In genomic region chr4:121003611-121004091, GRCm38 (mm10) we compare ENCODE assay signal across 9 mouse cellular contexts. TPM values are rescaled to one million over a fixed set of nuclear protein-coding genes. Genes with fewer than 3 reads are reported as not detected.
DNase-seq lines count a peak whose midpoint lies in the region; ATAC-seq and TF ChIP-seq lines count a peak whose summit lies in the region.
"Had no signal": no experiment of that assay in that cellular context is flagged by ENCODE, and none has a peak within 500 bp of the region (broad histone marks: within the 10 kb centered on the region; RNA-seq: fewer than 3 reads in every experiment).

No protein-coding gene starts in this region.

- peak overlapping the region; percentile 68 for H3K27ac ChIP-seq in heart, embryonic 16.5 days (ENCODE audit: low read length)
- H3K27ac ChIP-seq in heart, embryonic 10.5 days = no peak overlapping the region
- peak overlapping the region; percentile 53 for H3K27ac ChIP-seq in hindbrain, embryonic 10.5 days
- H3K27ac ChIP-seq in midbrain, embryonic 11.5 days (ENCODE audit: low read depth, low read length) = peak overlapping the region; percentile 68
- no peak overlapping the region for H3K27ac ChIP-seq in thymus, adult 2 months (ENCODE audit: control insufficient read depth, insufficient read depth, low read length)

- H3K36me3 ChIP-seq in heart, embryonic 16.5 days (ENCODE audit: control insufficient read depth, insufficient read depth) = no peaks in the 10 kb centered on the region
- no peaks in the 10 kb centered on the region for H3K36me3 ChIP-seq in heart, embryonic 10.5 days
- no peaks in the 10 kb centered on the region for H3K36me3 ChIP-seq in hindbrain, embryonic 10.5 days
- H3K36me3 ChIP-seq in midbrain, embryonic 11.5 days (ENCODE audit: control insufficient read depth, insufficient read depth, low read length) = no peaks in the 10 kb centered on the region
- H3K36me3 ChIP-seq in thymus, adult 2 months (ENCODE audit: control insufficient read depth, insufficient read depth, low read length) = no peaks in the 10 kb centered on the region

- DNase-seq in heart, embryonic 10.5 days (ENCODE audit: low spot score) = no peak
- peak; percentile 91 for DNase-seq in brain, embryonic 14.5 days (ENCODE audit: low read depth)
- DNase-seq in hindbrain, embryonic 10.5 days (ENCODE audit: low spot score) = no peak
- DNase-seq in midbrain, embryonic 11.5 days (ENCODE audit: low spot score, missing footprints) = peak; percentile 88
- DNase-seq in urinary bladder, postnatal 10 days (ENCODE audit: low spot score) = no peak
- no peak for DNase-seq in frontal cortex, postnatal 14 days (ENCODE audit: low spot score in 2 of 2)
- no peak for DNase-seq in thymus, adult 2 months
- DNase-seq: kidney, postnatal 10 days had no signal

- H3K9ac ChIP-seq in heart, embryonic 16.5 days (ENCODE audit: low read length) = peak overlapping the region; percentile 17; the same call in 1 of the 2 replicates
- H3K9ac ChIP-seq in midbrain, embryonic 11.5 days (ENCODE audit: low read length) = no peak overlapping the region

- no peak for TF ChIP-seq POLR2A in brain, embryonic 14.5 days (IDR thresholded peaks at IDR 0.05; ENCODE audit: borderline replicate concordance, extremely low read depth, insufficient read depth, insufficient read length, poor library complexity, severe bottlenecking)
- no peak for TF ChIP-seq POLR2A in thymus, adult 2 months (IDR thresholded peaks at IDR 0.05; ENCODE audit: control insufficient read depth, extremely low read depth, insufficient read depth, low read length, poor library complexity)

- 0 out of 2 replicates have a peak, but pooled peaks have one; percentile 10 for ATAC-seq in heart, embryonic 16.5 days (replicated peaks; ENCODE audit: extremely low read depth, insufficient read depth, low FRiP score)
- ATAC-seq in midbrain, embryonic 11.5 days (ENCODE audit: low FRiP score) = peak; percentile 61

- WGBS in heart, embryonic 16.5 days = 31% methylated on average over 3 of the region's 3 CpGs
- 45% methylated on average over 3 of the region's 3 CpGs for WGBS in heart, embryonic 10.5 days
- 46% methylated on average over 3 of the region's 3 CpGs for WGBS in hindbrain, embryonic 10.5 days
- WGBS in midbrain, embryonic 11.5 days = 26% methylated on average over 3 of the region's 3 CpGs
- 55% methylated on average over 3 of the region's 3 CpGs for WGBS in thymus, adult 2 months

- H3K4me1 ChIP-seq in heart, embryonic 16.5 days (ENCODE audit: control insufficient read depth, insufficient read depth, low read length) = peaks cover 42% of the 10 kb centered on the region
- H3K4me1 ChIP-seq in heart, embryonic 10.5 days = peaks cover 50% of the 10 kb centered on the region
- H3K4me1 ChIP-seq in hindbrain, embryonic 10.5 days (replicated peaks) = peaks cover 33% of the 10 kb centered on the region
- peaks cover 17% of the 10 kb centered on the region for H3K4me1 ChIP-seq in midbrain, embryonic 11.5 days (ENCODE audit: control insufficient read depth, insufficient read depth, low read length)
- H3K4me1 ChIP-seq in thymus, adult 2 months (replicated peaks; ENCODE audit: control insufficient read depth, insufficient read depth, low read length) = peaks cover 17% of the 10 kb centered on the region

- TF ChIP-seq CTCF in brain, embryonic 14.5 days (IDR thresholded peaks at IDR 0.05; ENCODE audit: borderline replicate concordance, extremely low read depth, insufficient read depth, insufficient read length) = no peak
- no peak for TF ChIP-seq CTCF in thymus, adult 2 months (IDR thresholded peaks at IDR 0.05; ENCODE audit: borderline replicate concordance, control insufficient read depth, extremely low read depth, insufficient read depth, low read length, poor library complexity)

- no peak overlapping the region for H3K4me3 ChIP-seq in heart, embryonic 16.5 days (ENCODE audit: low read length)
- no peak overlapping the region for H3K4me3 ChIP-seq in heart, embryonic 10.5 days
- no peak overlapping the region for H3K4me3 ChIP-seq in hindbrain, embryonic 10.5 days
- H3K4me3 ChIP-seq in midbrain, embryonic 11.5 days (ENCODE audit: low read depth, low read length) = no peak overlapping the region
- no peak overlapping the region for H3K4me3 ChIP-seq in thymus, adult 2 months (ENCODE audit: control insufficient read depth, insufficient read depth, low read length)

- peak overlapping the region; percentile 40 for H3K4me2 ChIP-seq in heart, embryonic 16.5 days (ENCODE audit: low read depth, low read length)
- H3K4me2 ChIP-seq in midbrain, embryonic 11.5 days = no peak overlapping the region

- no peaks in the 10 kb centered on the region for H3K9me3 ChIP-seq in heart, embryonic 16.5 days (replicated peaks; ENCODE audit: control insufficient read depth, low read length)
- no peaks in the 10 kb centered on the region for H3K9me3 ChIP-seq in heart, embryonic 10.5 days
- H3K9me3 ChIP-seq in hindbrain, embryonic 10.5 days = no peaks in the 10 kb centered on the region
- H3K9me3 ChIP-seq in midbrain, embryonic 11.5 days (ENCODE audit: control insufficient read depth, low read length) = no peaks in the 10 kb centered on the region

- H3K27me3 ChIP-seq in heart, embryonic 16.5 days (ENCODE audit: control insufficient read depth, insufficient read depth, low read length) = no peaks in the 10 kb centered on the region
- H3K27me3 ChIP-seq in heart, embryonic 10.5 days (ENCODE audit: insufficient read depth, poor library complexity, severe bottlenecking) = no peaks in the 10 kb centered on the region
- H3K27me3 ChIP-seq in hindbrain, embryonic 10.5 days (ENCODE audit: insufficient read depth, poor library complexity, severe bottlenecking) = peaks cover 5% of the 10 kb centered on the region; the same call in 1 of the 2 replicates
- no peaks in the 10 kb centered on the region; the same call in 1 of the 2 replicates for H3K27me3 ChIP-seq in midbrain, embryonic 11.5 days (ENCODE audit: control insufficient read depth, insufficient read depth, low read length)
- H3K27me3 ChIP-seq in thymus, adult 2 months (ENCODE audit: control insufficient read depth, insufficient read depth, low read length) = no peaks in the 10 kb centered on the region

RNA-seq across cellular contexts. Expression of gene Smap2, which starts 13.4 kb away (rescaled TPM):
- 11.2 and 12.4 TPM in 2 replicates for polyA plus RNA-seq in heart, embryonic 16.5 days (2015; fragmentation: Nextera tagmentation; extraction: Ambion mirVana)
- 14.1 and 18.6 TPM in 2 replicates for polyA plus RNA-seq in heart, embryonic 10.5 days (2016; fragmentation: Nextera tagmentation; extraction: Ambion mirVana)
- 34.4 and 59.8 TPM in 2 replicates for polyA plus RNA-seq in brain, embryonic 14.5 days (2012; rRNA removed)
- 15.2 and 19.2 TPM in 2 replicates for polyA plus RNA-seq in hindbrain, embryonic 10.5 days (2016; fragmentation: Nextera tagmentation; extraction: Ambion mirVana)
- 17.6 and 18.1 TPM in 2 replicates for polyA plus RNA-seq in midbrain, embryonic 11.5 days (2014; fragmentation: Nextera tagmentation; extraction: Ambion mirVana)
- polyA plus RNA-seq in thymus, adult 2 months (2012; rRNA removed) = 87.4 and 88.9 TPM in 2 replicates

RNA-seq across cellular contexts. Expression of gene Col9a2, which starts 35.5 kb away (rescaled TPM):
- 6.0 and 6.7 TPM in 2 replicates for polyA plus RNA-seq in heart, embryonic 16.5 days (2015; fragmentation: Nextera tagmentation; extraction: Ambion mirVana)
- polyA plus RNA-seq in heart, embryonic 10.5 days (2016; fragmentation: Nextera tagmentation; extraction: Ambion mirVana) = 3.3 and 6.4 TPM in 2 replicates
- 11.0 and 17.5 TPM in 2 replicates for polyA plus RNA-seq in brain, embryonic 14.5 days (2012; rRNA removed)
- 6.4 and 6.5 TPM in 2 replicates for polyA plus RNA-seq in hindbrain, embryonic 10.5 days (2016; fragmentation: Nextera tagmentation; extraction: Ambion mirVana)
- polyA plus RNA-seq in midbrain, embryonic 11.5 days (2014; fragmentation: Nextera tagmentation; extraction: Ambion mirVana) = 2.3 TPM in 2 replicates
- polyA plus RNA-seq in thymus, adult 2 months (2012; rRNA removed) = 0.20 and 0.38 TPM in 2 replicates

RNA-seq across cellular contexts. Expression of gene Zfp69, which starts 52.2 kb away (rescaled TPM):
- polyA plus RNA-seq in heart, embryonic 16.5 days (2015; fragmentation: Nextera tagmentation; extraction: Ambion mirVana) = 9.1 and 10.3 TPM in 2 replicates
- 13.7 and 15.7 TPM in 2 replicates for polyA plus RNA-seq in heart, embryonic 10.5 days (2016; fragmentation: Nextera tagmentation; extraction: Ambion mirVana)
- polyA plus RNA-seq in brain, embryonic 14.5 days (2012; rRNA removed) = 2.9 and 4.2 TPM in 2 replicates
- 9.2 and 9.3 TPM in 2 replicates for polyA plus RNA-seq in hindbrain, embryonic 10.5 days (2016; fragmentation: Nextera tagmentation; extraction: Ambion mirVana)
- 9.0 and 9.6 TPM in 2 replicates for polyA plus RNA-seq in midbrain, embryonic 11.5 days (2014; fragmentation: Nextera tagmentation; extraction: Ambion mirVana)
- polyA plus RNA-seq in thymus, adult 2 months (2012; rRNA removed) = 3.2 and 3.4 TPM in 2 replicates

Comparison
In these comparisons a context has a peak if more than half of its experiments do, and no peak if none do; other contexts are left out.
1. H3K27ac ChIP-seq: peak in heart, embryonic 16.5 days (single experiment), hindbrain, embryonic 10.5 days (single experiment) and midbrain, embryonic 11.5 days (single experiment); none in heart, embryonic 10.5 days (single experiment) and thymus, adult 2 months (single experiment).
2. DNase-seq: peak in brain, embryonic 14.5 days (single experiment) and midbrain, embryonic 11.5 days (single experiment); none in heart, embryonic 10.5 days (single experiment), hindbrain, embryonic 10.5 days (single experiment), urinary bladder, postnatal 10 days (single experiment), frontal cortex, postnatal 14 days (0 of 2) and thymus, adult 2 months (single experiment).